Mouse (Mus musculus): Measurements from ENCODE around the gene Rcl1. TPM values are rescaled to one million over a fixed set of nuclear protein-coding genes. Genes with fewer than 3 reads are reported as not detected.

Rcl1 gene
- polyA plus RNA-seq (2012; rRNA removed), result 12.7 and 16.0 TPM in 2 replicates

- Histone ChIP-seq H3K4me1 (ENCODE audit: control insufficient read depth, insufficient read depth, insufficient read length) (0 out of 2 replicates have a peak, but pooled peaks cover 2% of the 10 kb centered on the region), H3K36me3 (ENCODE audit: control insufficient read depth, insufficient read depth, low read length) (no peaks in the 10 kb centered on the region), H3K27ac (ENCODE audit: insufficient read depth, low read length) (peak within 1 kb of the TSS; percentile 4; the same call in 1 of the 2 replicates), H3K27me3 (ENCODE audit: control insufficient read depth, insufficient read depth, low read length) (no peaks in the 10 kb centered on the region), H3K4me3 (ENCODE audit: extremely low read depth, insufficient read depth, insufficient read length) (peak within 1 kb of the TSS; percentile 92)
- DNase-seq (ENCODE audit: low read depth in 1 of 2, low spot score in 2 of 2), result peak; percentile 90 to 93
- TF ChIP-seq POLR2A (IDR thresholded peaks at IDR 0.05; ENCODE audit: low read depth, low read length) (peak; percentile 16; the same call in 1 of the 2 replicates), CTCF (IDR thresholded peaks at IDR 0.05; ENCODE audit: extremely low read depth, insufficient read depth, insufficient read length, insufficient replicate concordance) (no peak)
- WGBS, result under 1% methylated on average over 56 of the region's 58 CpGs
Observed at GRCm38 (mm10) chr19:29100874-29101542, at the start of gene Rcl1. TSS of gene Rcl1 (plus strand) at chr19:29101375.

GRCm38 (mm10) chr19:29052786-29053185 is 48.4 kb upstream of the Rcl1 start:
- no peak for TF ChIP-seq POLR2A (IDR thresholded peaks at IDR 0.05; ENCODE audit: low read depth, low read length)
- TF ChIP-seq CTCF (IDR thresholded peaks at IDR 0.05; ENCODE audit: extremely low read depth, insufficient read depth, insufficient read length, insufficient replicate concordance), result no peak
- DNase-seq (ENCODE audit: low read depth in 1 of 2, low spot score in 2 of 2), result no peak
- Histone ChIP-seq H3K4me1 (ENCODE audit: control insufficient read depth, insufficient read depth, insufficient read length) (no peaks in the 10 kb centered on the region; the same call in 1 of the 2 replicates), H3K4me3 (ENCODE audit: extremely low read depth, insufficient read depth, insufficient read length) (no peak overlapping the region), H3K36me3 (ENCODE audit: control insufficient read depth, insufficient read depth, low read length) (no peaks in the 10 kb centered on the region), H3K27ac (ENCODE audit: insufficient read depth, low read length) (no peak overlapping the region), H3K27me3 (ENCODE audit: control insufficient read depth, insufficient read depth, low read length) (no peaks in the 10 kb centered on the region)
- 91% methylated on average over 12 of the region's 12 CpGs for WGBS

GRCm38 (mm10) chr19:29054594-29054993 is 46.6 kb upstream of the Rcl1 start:
- no peak overlapping the region for H3K4me3 ChIP-seq (ENCODE audit: extremely low read depth, insufficient read depth, insufficient read length)
- 89% methylated on average over 6 of the region's 6 CpGs for WGBS
- H3K27me3 ChIP-seq (ENCODE audit: control insufficient read depth, insufficient read depth, low read length), result no peaks in the 10 kb centered on the region
- H3K27ac ChIP-seq (ENCODE audit: insufficient read depth, low read length), result no peak overlapping the region
- no peaks in the 10 kb centered on the region for H3K4me1 ChIP-seq (ENCODE audit: control insufficient read depth, insufficient read depth, insufficient read length)
- TF ChIP-seq POLR2A (IDR thresholded peaks at IDR 0.05; ENCODE audit: low read depth, low read length) (no peak), CTCF (IDR thresholded peaks at IDR 0.05; ENCODE audit: extremely low read depth, insufficient read depth, insufficient read length, insufficient replicate concordance) (no peak)
- DNase-seq (ENCODE audit: low read depth in 1 of 2, low spot score in 2 of 2), result no peak
- no peaks in the 10 kb centered on the region for H3K36me3 ChIP-seq (ENCODE audit: control insufficient read depth, insufficient read depth, low read length)

- TF ChIP-seq POLR2A (IDR thresholded peaks at IDR 0.05; ENCODE audit: low read depth, low read length) (no peak), CTCF (IDR thresholded peaks at IDR 0.05; ENCODE audit: extremely low read depth, insufficient read depth, insufficient read length, insufficient replicate concordance) (no peak)
- Histone ChIP-seq H3K27ac (ENCODE audit: insufficient read depth, low read length) (no peak overlapping the region), H3K27me3 (ENCODE audit: control insufficient read depth, insufficient read depth, low read length) (no peaks in the 10 kb centered on the region), H3K36me3 (ENCODE audit: control insufficient read depth, insufficient read depth, low read length) (no peaks in the 10 kb centered on the region), H3K4me3 (ENCODE audit: extremely low read depth, insufficient read depth, insufficient read length) (no peak overlapping the region), H3K4me1 (ENCODE audit: control insufficient read depth, insufficient read depth, insufficient read length) (no peaks in the 10 kb centered on the region)
- WGBS, result 90% methylated on average over 4 of the region's 4 CpGs
- no peak for DNase-seq (ENCODE audit: low read depth in 1 of 2, low spot score in 2 of 2)
Observed at GRCm38 (mm10) chr19:29055469-29055868, 45.7 kb upstream of the Rcl1 start.

GRCm38 (mm10) chr19:29058741-29059140 is 42.4 kb upstream of the Rcl1 start:
- Histone ChIP-seq H3K27me3 (ENCODE audit: control insufficient read depth, insufficient read depth, low read length) (no peaks in the 10 kb centered on the region), H3K36me3 (ENCODE audit: control insufficient read depth, insufficient read depth, low read length) (no peaks in the 10 kb centered on the region), H3K4me3 (ENCODE audit: extremely low read depth, insufficient read depth, insufficient read length) (no peak overlapping the region), H3K27ac (ENCODE audit: insufficient read depth, low read length) (no peak overlapping the region), H3K4me1 (ENCODE audit: control insufficient read depth, insufficient read depth, insufficient read length) (no peaks in the 10 kb centered on the region)
- DNase-seq (ENCODE audit: low read depth in 1 of 2, low spot score in 2 of 2), result no peak
- TF ChIP-seq CTCF (IDR thresholded peaks at IDR 0.05; ENCODE audit: extremely low read depth, insufficient read depth, insufficient read length, insufficient replicate concordance) (no peak), POLR2A (IDR thresholded peaks at IDR 0.05; ENCODE audit: low read depth, low read length) (no peak)
- 81% methylated on average over 5 of the region's 5 CpGs for WGBS

GRCm38 (mm10) chr19:29059688-29060087 is 41.5 kb upstream of the Rcl1 start:
- Histone ChIP-seq H3K4me1 (ENCODE audit: control insufficient read depth, insufficient read depth, insufficient read length) (no peaks in the 10 kb centered on the region; the same call in 1 of the 2 replicates), H3K4me3 (ENCODE audit: extremely low read depth, insufficient read depth, insufficient read length) (no peak overlapping the region), H3K36me3 (ENCODE audit: control insufficient read depth, insufficient read depth, low read length) (no peaks in the 10 kb centered on the region), H3K27me3 (ENCODE audit: control insufficient read depth, insufficient read depth, low read length) (no peaks in the 10 kb centered on the region), H3K27ac (ENCODE audit: insufficient read depth, low read length) (no peak overlapping the region)
- WGBS, result 84% methylated on average over 2 of the region's 2 CpGs
- TF ChIP-seq CTCF (IDR thresholded peaks at IDR 0.05; ENCODE audit: extremely low read depth, insufficient read depth, insufficient read length, insufficient replicate concordance) (no peak), POLR2A (IDR thresholded peaks at IDR 0.05; ENCODE audit: low read depth, low read length) (no peak)
- no peak for DNase-seq (ENCODE audit: low read depth in 1 of 2, low spot score in 2 of 2)

- WGBS, result 90% methylated on average over 6 of the region's 6 CpGs
- no peaks in the 10 kb centered on the region; the same call in 1 of the 2 replicates for H3K4me1 ChIP-seq (ENCODE audit: control insufficient read depth, insufficient read depth, insufficient read length)
- no peaks in the 10 kb centered on the region for H3K27me3 ChIP-seq (ENCODE audit: control insufficient read depth, insufficient read depth, low read length)
- H3K4me3 ChIP-seq (ENCODE audit: extremely low read depth, insufficient read depth, insufficient read length), result no peak overlapping the region
- H3K36me3 ChIP-seq (ENCODE audit: control insufficient read depth, insufficient read depth, low read length), result no peaks in the 10 kb centered on the region
- no peak overlapping the region for H3K27ac ChIP-seq (ENCODE audit: insufficient read depth, low read length)
- no peak for DNase-seq (ENCODE audit: low read depth in 1 of 2, low spot score in 2 of 2)
- TF ChIP-seq CTCF (IDR thresholded peaks at IDR 0.05; ENCODE audit: extremely low read depth, insufficient read depth, insufficient read length, insufficient replicate concordance), result no peak
- TF ChIP-seq POLR2A (IDR thresholded peaks at IDR 0.05; ENCODE audit: low read depth, low read length), result no peak
Observed at GRCm38 (mm10) chr19:29060299-29060698, 40.9 kb upstream of the Rcl1 start.
